Mouse (Mus musculus) liver, postnatal 0 days (tissue): ENCODE data around the gene H1foo.

Experiments
- CTCF ChIP-seq: sonication (generic); IDR thresholded peaks from 2 replicates; pipeline ENCODE4 v1.5.1; 2016; ENCODE audit warnings: antibody characterized with exemption, low read depth
- EP300 ChIP-seq: IDR thresholded peaks from 2 replicates; pipeline ENCODE4 v1.6.1; 2016; ENCODE audit warnings: antibody characterized with exemption, low read depth, mild to moderate bottlenecking

DNA sequence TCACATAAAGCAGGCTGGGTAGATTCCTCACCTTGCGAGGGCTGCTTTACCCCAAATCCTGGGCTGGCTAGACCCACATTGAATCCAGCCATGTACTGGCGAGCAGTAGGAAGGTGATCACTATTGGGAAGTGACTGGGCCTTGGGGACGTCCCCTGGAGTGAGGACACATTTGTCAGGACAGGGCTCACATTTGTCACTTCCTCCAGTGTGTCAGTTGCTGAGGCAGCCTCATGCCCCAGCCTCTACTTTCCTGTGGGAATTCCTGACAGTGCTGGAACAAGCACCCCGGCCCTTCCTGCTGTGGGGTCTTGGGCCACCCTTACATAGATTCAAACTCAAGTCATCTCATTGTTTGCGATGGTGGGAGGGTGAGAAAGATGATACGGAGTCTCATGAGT lies 33.0 kb upstream of the H1foo start:
- no peak for TF ChIP-seq EP300
- TF ChIP-seq CTCF = no peak
